Mouse (Mus musculus) cerebellum, postnatal 14 days (tissue): ENCODE measurements around the gene Igll1.
A peak's percentile ranks its signal among the peaks of the same experiment; 100 is the strongest.

ENCODE experiments used
- DNase-seq, 2 experiments: peaks; one replicate each; pipeline ENCODE4 v3.0.0; 2021; ENCODE audit warnings: mixed read lengths in 2 of 2

The Igll1 gene

GRCm38 (mm10) chr16:16852411-16852810 lies 11.4 kb downstream of the Igll1 start:
- DNase-seq, result no peak

DNA sequence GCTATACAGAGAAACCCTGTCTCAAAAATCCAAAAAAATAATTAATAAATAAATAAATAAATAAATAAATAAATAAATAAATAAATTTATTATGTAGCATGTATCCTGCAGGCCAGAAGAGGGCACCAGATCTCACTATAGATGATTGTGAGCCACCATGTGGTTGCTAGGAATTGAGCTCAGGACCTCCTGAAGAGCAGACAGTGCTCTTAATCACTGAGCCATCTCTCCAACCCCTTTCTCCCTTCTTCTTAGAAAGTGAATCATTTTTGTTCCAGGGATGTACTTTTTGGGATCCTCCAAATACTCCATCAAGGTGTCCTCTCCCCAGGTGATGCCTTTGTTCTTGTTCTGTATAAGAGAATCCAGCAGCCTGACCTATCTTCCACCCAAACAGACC lies 14.6 kb downstream of the Igll1 start:
- DNase-seq, result no peak

DNA sequence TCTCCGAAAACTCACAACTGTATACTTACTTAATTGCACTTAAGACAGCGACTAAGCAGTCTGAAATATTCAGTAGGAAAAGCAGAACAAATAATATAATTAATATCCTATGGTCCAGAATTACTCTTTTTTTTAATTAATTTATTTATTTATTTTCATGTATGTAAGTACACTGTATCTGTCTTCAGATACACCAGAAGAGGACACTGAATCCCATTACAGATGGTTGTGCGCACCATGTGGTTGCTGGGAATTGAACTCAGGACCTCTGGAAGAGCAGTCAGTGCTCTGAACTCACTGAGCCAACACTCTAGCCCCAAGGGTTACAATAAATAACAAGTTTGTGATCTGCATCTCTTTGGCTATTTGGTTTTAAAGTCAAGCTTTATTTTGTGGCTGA lies 34.1 kb downstream of the Igll1 start:
- DNase-seq, result no peak

GRCm38 (mm10) chr16:16828757-16829615 lies 34.8 kb downstream of the Igll1 start, which contains the start of gene Spag6l:
Gene Spag6l, minus strand, starts transcription at chr16:16829456.
- peak; percentile 35 to 55 for DNase-seq

GRCm38 (mm10) chr16:16826223-16826622 lies 37.6 kb downstream of the Igll1 start:
- no peak for DNase-seq

DNA sequence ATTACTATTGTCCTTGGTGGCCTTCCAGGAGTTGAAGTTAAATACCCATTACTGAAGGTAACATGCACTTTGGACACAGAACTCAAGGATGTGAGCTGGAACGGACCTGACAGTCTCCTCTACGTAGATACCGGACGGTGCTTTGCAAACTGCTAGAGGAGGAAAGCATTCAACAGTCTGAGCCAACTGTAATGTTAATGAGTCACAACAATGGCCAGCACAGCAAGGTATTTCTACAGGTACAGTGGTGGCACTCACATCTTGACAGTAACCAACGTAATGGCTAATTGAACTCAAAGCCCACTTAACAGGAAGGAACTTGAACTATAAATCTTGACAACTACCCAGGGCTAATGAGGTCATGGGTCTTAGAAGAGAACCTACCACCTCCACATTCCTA lies 38.3 kb downstream of the Igll1 start:
- no peak for DNase-seq
